Mouse (Mus musculus) neural tube, embryonic 13.5 days (tissue): ENCODE measurements around the gene Rab3a. TPM values are rescaled to one million over a fixed set of nuclear protein-coding genes. Genes with fewer than 3 reads are reported as not detected.

Source experiments
- ATAC-seq: fragments of 200-750 bp; cut with Nextera tagmentation; 2 replicates; pipeline ENCODE4 v1.8.0; 2017; ENCODE audit warnings: low read depth, mild to moderate bottlenecking, moderate TSS enrichment, moderate library complexity
- H3K27ac ChIP-seq: fragments of 300-500 bp; sonication (generic); replicated peaks from 2 replicates; pipeline ENCODE4 v1.5.1; 2015; ENCODE audit warnings: moderate library complexity, mild to moderate bottlenecking, inconsistent platforms
- H3K27me3 ChIP-seq: fragments of 300-500 bp; sonication (generic); 2 replicates; pipeline ENCODE4 v1.6.1; 2015; ENCODE audit warnings: mild to moderate bottlenecking, inconsistent platforms
- H3K36me3 ChIP-seq: fragments of 300-500 bp; sonication (generic); 2 replicates; pipeline ENCODE4 v1.6.1; 2015; ENCODE audit warnings: mild to moderate bottlenecking, inconsistent platforms
- H3K4me1 ChIP-seq: fragments of 300-500 bp; sonication (generic); replicated peaks from 2 replicates; pipeline ENCODE4 v1.6.1; 2015; ENCODE audit warnings: inconsistent platforms
- H3K4me2 ChIP-seq: fragments of 300-500 bp; sonication (generic); 2 replicates; pipeline ENCODE4 v1.6.1; 2015; ENCODE audit warnings: inconsistent platforms, mild to moderate bottlenecking, moderate library complexity
- H3K4me3 ChIP-seq: fragments of 300-500 bp; sonication (generic); 2 replicates; pipeline ENCODE4 v1.5.1; 2015; ENCODE audit warnings: mild to moderate bottlenecking, inconsistent platforms
- H3K9ac ChIP-seq: fragments of 300-500 bp; sonication (generic); 2 replicates; pipeline ENCODE4 v1.6.1; 2015; ENCODE audit warnings: moderate library complexity, mild to moderate bottlenecking, inconsistent platforms
- H3K9me3 ChIP-seq: fragments of 300-500 bp; sonication (generic); 2 replicates; pipeline ENCODE4 v1.6.1; 2016; ENCODE audit warnings: inconsistent platforms
- WGBS: fragments of 180-500 bp; shearing (Covaris S2); methylation state at CpG from one replicate; pipeline ENCODE4 v1.1.7; 2015; 5-methylcytosine and 5-hydroxymethylcytosine counted together
- polyA plus RNA-seq: library from polyadenylated mRNA; unstranded; fragments of >200 nt; fragmentation: Nextera tagmentation; extraction: Ambion mirVana; gene quantifications from 2 replicates; pipeline ENCODE4 v1.2.1, GENCODE M21; 2015

Gene Rab3a
- polyA plus RNA-seq, 1 experiment from 2014 or later = 417 TPM

DNA sequence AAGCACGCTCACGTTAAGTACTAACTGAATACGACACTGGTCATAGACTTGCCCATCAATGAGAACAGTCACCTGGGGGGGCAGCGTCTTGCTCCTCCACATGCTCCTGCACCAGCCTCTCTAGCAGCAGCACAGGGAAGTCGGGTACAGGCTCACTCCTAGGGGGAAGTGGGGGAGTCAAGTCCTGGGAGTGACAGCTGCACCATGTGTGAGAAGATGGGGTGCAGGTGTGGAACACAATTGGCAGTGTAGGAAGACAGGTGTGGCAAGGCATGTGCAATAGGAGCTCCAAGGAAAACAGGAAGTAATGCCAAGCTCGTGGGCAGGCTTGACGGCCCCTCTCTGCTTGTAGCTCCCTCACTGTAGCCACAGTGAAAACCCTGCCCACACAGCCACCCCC is 16.7 kb downstream of the Rab3a start:
- no peak for ATAC-seq
- H3K4me1 ChIP-seq = peaks cover 49% of the 10 kb centered on the region

DNA sequence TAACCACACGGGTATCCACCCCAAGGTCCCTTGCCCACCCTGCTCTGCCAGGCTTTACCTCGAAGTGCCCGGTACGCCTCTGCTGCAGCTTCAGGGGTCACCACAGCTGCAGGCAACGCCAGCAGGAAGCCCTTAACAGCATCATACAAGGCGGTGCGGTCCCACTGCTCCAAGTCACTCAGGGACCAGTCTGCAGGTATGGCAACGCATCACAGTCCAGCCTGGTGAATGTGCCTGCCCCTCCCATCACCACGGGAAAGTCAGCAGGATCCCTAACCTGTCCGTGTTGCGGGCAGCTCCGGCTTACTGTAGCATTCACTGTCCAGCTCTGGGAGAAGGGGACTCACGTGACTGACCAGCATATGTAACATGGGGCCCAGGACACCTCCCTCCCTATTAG is 17.6 kb downstream of the Rab3a start:
- WGBS = 95% methylated on average over 13 of the region's 13 CpGs
- H3K27me3 ChIP-seq = peaks cover 7% of the 10 kb centered on the region; the same call in 1 of the 2 replicates
- ATAC-seq = no peak
- H3K4me2 ChIP-seq = no peak overlapping the region
- H3K9ac ChIP-seq = 0 out of 2 replicates have a peak overlapping the region, but pooled peaks have one; percentile 31
- peaks cover 75% of the 10 kb centered on the region for H3K36me3 ChIP-seq
- H3K4me3 ChIP-seq = no peak overlapping the region
- H3K27ac ChIP-seq = no peak overlapping the region
- peaks cover 41% of the 10 kb centered on the region for H3K4me1 ChIP-seq
- H3K9me3 ChIP-seq = no peaks in the 10 kb centered on the region

More for the DNA sequence above, 16.7 kb downstream of the Rab3a start:
- Histone ChIP-seq H3K4me3 (no peak overlapping the region), H3K9ac (no peak overlapping the region), H3K9me3 (no peaks in the 10 kb centered on the region), H3K27me3 (peaks cover 16% of the 10 kb centered on the region; the same call in 1 of the 2 replicates), H3K36me3 (peaks cover 77% of the 10 kb centered on the region), H3K27ac (no peak overlapping the region), H3K4me2 (no peak overlapping the region)
- 90% methylated on average over 7 of the region's 7 CpGs for WGBS

DNA sequence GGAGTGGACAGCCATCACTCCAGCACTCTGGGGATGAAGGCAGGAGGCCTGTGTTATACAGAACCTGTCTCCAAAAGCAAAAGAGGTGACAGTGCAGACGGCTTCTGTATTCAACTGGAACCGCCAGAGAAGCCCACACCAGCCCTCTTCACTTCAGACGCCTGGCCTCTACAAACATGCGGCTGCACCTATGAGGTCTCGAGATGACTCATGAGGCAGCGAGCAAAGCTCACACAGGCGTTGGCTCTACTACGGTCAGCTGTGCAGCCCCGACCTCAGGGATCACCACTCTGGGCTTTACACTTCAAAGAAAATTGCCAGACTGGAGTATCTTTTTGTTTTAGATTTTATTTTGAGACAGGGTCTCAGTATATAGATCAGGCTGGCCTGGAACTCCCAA is 18.4 kb downstream of the Rab3a start:
- Histone ChIP-seq H3K4me3 (no peak overlapping the region), H3K27me3 (no peaks in the 10 kb centered on the region), H3K4me1 (peaks cover 46% of the 10 kb centered on the region), H3K36me3 (peaks cover 67% of the 10 kb centered on the region), H3K4me2 (no peak overlapping the region), H3K9me3 (no peaks in the 10 kb centered on the region), H3K27ac (peak overlapping the region; percentile 77), H3K9ac (peak overlapping the region; percentile 94; the same call in 1 of the 2 replicates)
- ATAC-seq = no peak
- 91% methylated on average over 9 of the region's 9 CpGs for WGBS

DNA sequence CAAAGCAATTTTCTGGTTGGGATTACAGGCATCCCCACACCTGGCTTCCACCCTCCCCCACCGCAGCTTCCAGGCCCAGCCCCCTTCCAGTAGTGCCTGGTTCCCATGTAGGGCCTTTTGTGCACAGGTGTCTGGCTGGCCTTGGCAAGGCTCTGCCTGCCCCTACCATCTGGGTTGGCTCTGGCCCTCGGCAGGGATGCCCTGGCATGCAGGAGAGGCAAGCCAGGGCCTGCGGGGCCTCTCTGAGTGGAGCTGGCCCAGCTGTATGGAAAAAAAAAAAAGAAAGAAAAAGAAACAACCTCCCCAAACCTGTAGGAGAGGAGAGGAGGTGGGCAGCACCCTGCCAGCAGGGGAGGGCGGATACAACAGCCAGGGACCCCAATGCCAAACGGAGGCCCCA is 18.9 kb downstream of the Rab3a start:
- H3K36me3 ChIP-seq = peaks cover 64% of the 10 kb centered on the region
- no peaks in the 10 kb centered on the region for H3K27me3 ChIP-seq
- no peak for ATAC-seq
- H3K4me3 ChIP-seq = no peak overlapping the region; the same call in 1 of the 2 replicates
- H3K9me3 ChIP-seq = no peaks in the 10 kb centered on the region
- peak overlapping the region; percentile 93 for H3K4me2 ChIP-seq
- 81% methylated on average over 5 of the region's 5 CpGs for WGBS
- peak overlapping the region; percentile 94 for H3K9ac ChIP-seq
- peaks cover 52% of the 10 kb centered on the region for H3K4me1 ChIP-seq
- H3K27ac ChIP-seq = peak overlapping the region; percentile 77

DNA sequence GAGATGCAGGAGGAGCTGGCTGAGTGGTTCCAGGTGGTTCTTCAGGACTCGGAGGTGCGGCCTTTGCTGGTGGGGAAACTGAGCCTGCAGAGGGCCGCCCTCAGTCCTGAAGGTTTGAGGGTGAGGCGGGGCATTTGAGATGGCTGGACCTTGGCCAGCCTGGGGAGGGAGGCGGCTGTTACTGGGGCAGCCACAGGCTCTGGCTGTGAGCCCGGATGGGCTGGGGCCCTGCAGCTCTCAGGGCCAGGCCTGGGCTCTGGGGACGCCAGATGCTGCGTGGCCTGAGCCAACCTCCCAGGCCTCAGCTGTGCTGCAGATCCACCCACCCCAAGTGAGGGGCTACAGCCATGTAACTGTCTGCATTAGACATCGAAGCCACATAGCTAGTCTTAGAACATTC is 19.4 kb downstream of the Rab3a start:
- peak overlapping the region; percentile 93 for H3K4me2 ChIP-seq
- peak overlapping the region; percentile 94 for H3K9ac ChIP-seq
- peaks cover 64% of the 10 kb centered on the region for H3K36me3 ChIP-seq
- no peaks in the 10 kb centered on the region for H3K27me3 ChIP-seq
- H3K27ac ChIP-seq = peak overlapping the region; percentile 77
- H3K9me3 ChIP-seq = no peaks in the 10 kb centered on the region
- ATAC-seq = no peak
- H3K4me1 ChIP-seq = peaks cover 55% of the 10 kb centered on the region
- WGBS = 56% methylated on average over 9 of the region's 9 CpGs
- H3K4me3 ChIP-seq = 0 out of 2 replicates have a peak overlapping the region, but pooled peaks have one; percentile 85

DNA sequence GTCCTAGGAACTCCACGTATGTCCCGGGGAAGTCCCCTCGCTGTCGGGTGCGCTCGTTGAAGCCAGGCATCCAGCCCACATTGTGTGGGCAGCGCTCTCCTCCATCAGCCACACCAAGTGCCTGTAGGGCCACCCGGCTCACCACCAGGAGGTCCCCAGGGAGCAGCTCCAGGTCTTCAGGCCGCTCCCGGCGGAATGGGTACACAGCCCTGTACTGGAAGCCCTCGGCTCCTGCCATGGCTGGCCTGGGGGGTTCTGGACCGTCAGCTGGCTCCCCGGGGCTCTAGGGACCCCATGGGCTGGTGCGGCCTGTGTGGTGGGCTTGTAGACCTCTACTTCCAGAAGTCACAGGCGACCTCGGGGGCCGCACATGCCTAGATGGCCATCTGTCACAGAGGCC is 20.3 kb downstream of the Rab3a start:
- H3K4me2 ChIP-seq = peak overlapping the region; percentile 93
- peak overlapping the region; percentile 77 for H3K27ac ChIP-seq
- H3K4me1 ChIP-seq = peaks cover 52% of the 10 kb centered on the region
- H3K4me3 ChIP-seq = peak overlapping the region; percentile 85
- peaks cover 66% of the 10 kb centered on the region for H3K36me3 ChIP-seq
- H3K9ac ChIP-seq = peak overlapping the region; percentile 94
- H3K27me3 ChIP-seq = no peaks in the 10 kb centered on the region
- ATAC-seq = no peak
- no peaks in the 10 kb centered on the region for H3K9me3 ChIP-seq
- WGBS = 91% methylated on average over 18 of the region's 18 CpGs

DNA sequence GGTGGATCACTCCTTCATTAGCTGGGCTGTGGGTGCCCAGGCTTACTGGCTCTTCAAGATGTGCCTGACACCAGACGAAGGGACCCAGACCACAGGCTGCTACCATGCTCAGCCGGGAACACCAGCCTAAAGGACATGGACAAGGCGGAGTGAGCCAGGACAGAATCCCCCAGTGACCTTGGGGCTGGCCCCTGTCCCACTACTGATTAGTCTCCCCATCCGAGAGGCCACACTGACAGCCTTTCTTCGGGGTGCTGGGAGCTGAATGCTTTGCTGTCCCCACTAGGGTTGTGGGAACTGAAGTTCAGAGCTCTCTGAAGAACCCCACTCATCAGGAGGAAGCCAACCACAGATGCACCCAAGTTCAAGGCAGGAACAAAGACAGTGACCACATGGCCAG is 20.7 kb downstream of the Rab3a start:
- Histone ChIP-seq H3K4me3 (peak overlapping the region; percentile 85), H3K36me3 (peaks cover 66% of the 10 kb centered on the region), H3K9ac (peak overlapping the region; percentile 94), H3K27me3 (no peaks in the 10 kb centered on the region), H3K4me1 (peaks cover 49% of the 10 kb centered on the region), H3K27ac (no peak overlapping the region), H3K4me2 (peak overlapping the region; percentile 93), H3K9me3 (no peaks in the 10 kb centered on the region)
- WGBS = 82% methylated on average over 5 of the region's 5 CpGs
- ATAC-seq = no peak

DNA sequence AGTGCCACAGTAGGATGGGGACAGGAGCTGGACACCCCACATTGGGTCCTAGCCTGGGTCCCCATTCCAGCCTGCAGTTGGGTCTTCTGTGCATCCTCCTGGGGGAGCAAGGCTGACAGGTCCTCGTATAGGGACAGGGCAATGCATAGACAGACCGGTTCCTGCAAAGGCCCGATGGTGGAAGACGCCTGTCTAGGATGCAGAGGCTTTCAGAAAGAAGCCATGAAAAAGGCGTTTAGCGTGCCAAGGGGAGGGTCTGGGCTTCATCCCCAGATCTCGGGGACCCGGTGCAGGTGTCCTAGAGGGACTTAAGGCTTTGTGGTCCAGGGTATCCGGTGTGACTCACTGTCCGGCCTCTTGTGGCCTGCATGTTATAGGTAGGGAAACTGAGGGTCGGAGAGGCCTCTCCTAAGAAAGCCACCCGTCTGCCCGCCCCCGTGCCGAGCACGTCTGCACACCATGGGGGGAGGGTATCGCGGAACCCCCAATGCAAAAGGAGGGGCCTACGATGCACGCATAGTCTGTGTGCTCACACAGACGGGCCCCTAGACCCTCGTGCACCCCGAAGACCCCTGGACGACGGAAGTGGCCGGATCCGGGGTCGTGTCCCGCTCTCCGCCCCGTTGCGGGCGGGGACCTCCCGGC is 21.5 kb downstream of the Rab3a start:
- WGBS = 2% methylated on average over 34 of the region's 34 CpGs
- Histone ChIP-seq H3K4me1 (peaks cover 49% of the 10 kb centered on the region), H3K9ac (peak overlapping the region; percentile 94), H3K36me3 (peaks cover 66% of the 10 kb centered on the region), H3K27me3 (no peaks in the 10 kb centered on the region), H3K4me2 (peak overlapping the region; percentile 93), H3K27ac (peak overlapping the region; percentile 97), H3K4me3 (peak overlapping the region; percentile 85), H3K9me3 (no peaks in the 10 kb centered on the region)
- ATAC-seq = no peak; the same call in 1 of the 2 replicates

DNA sequence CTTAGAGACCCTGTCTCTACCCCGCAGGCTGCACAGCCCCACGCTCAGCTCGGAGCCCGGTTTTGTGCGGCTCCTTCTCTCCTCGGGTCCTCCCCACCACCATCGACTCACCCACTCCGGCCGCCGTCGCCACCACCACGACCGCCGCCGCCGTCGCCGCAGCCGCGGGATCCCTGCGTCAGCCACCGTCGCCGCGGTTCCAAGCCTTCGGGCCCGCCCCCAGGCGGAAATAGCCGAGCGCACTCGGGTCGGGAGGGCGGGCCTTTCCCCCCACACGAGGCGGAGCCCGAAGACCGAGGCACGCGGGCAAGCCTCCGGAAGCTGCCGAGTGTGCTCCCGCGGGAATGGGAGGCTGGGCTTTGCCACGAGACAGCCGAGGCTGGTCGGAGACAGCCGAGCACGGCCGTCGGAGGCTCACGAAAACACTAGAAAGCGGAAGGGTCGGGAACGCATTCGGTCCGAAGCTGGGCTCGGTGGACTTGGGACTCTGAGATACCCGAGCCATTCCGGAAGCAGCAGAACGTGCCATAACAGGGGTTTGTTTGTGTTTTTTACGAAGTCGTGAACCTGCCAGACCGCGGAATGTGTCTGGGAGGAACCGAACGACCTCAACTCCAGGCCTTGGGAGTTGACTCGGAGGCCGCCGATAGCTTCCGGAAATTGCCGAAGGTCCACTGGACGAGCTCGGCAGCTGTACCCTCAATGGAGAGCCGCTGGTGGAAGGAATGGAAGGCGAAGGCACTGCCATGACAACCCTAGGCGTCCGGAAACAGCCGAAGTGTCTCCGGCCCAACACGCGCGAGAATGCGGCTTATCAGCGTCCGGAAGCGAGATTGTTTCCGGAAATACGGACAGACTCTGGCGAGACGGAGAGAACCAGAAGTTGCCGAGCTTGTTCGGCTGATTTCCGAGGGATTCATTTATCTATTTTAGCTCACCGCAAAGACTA is 22.3 kb downstream of the Rab3a start, which contains the start of gene Pik3r2:
TSS of gene Pik3r2 (minus strand) at position 218 of the 949 bp plus-strand sequence.
- Histone ChIP-seq H3K4me3 (peak within 1 kb of the TSS; percentile 85), H3K27me3 (no peaks in the 10 kb centered on the region), H3K9ac (peak within 1 kb of the TSS; percentile 94), H3K4me2 (peak within 1 kb of the TSS; percentile 93), H3K36me3 (peaks cover 66% of the 10 kb centered on the region), H3K27ac (peak within 1 kb of the TSS; percentile 97), H3K9me3 (no peaks in the 10 kb centered on the region), H3K4me1 (peaks cover 49% of the 10 kb centered on the region)
- under 1% methylated on average over 94 of the region's 94 CpGs for WGBS
- ATAC-seq = peak; percentile 93

DNA sequence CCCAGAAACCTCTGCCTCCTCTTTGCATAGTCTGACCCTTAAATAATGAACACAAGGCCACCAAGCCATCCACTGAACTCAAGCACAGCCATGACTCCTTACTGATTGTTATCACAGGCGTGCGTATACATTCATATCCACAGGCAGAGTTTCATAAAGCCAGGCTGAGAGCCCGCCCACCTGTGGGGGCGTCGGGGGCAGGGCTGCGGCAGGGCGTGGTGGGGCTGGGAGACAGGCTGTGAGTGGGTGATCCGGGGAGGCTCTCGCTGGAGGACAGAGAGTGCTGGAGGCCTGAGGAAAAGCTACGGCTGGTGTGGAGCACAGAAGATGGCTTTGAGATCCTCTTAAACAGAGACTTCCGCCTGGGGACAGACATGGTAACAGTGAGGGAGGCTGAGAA is 25.6 kb downstream of the Rab3a start:
- H3K4me3 ChIP-seq = no peak overlapping the region
- H3K9me3 ChIP-seq = no peaks in the 10 kb centered on the region
- no peak overlapping the region for H3K9ac ChIP-seq
- peaks cover 23% of the 10 kb centered on the region for H3K4me1 ChIP-seq
- no peak for ATAC-seq
- 83% methylated on average over 11 of the region's 11 CpGs for WGBS
- no peak overlapping the region for H3K4me2 ChIP-seq
- peaks cover 65% of the 10 kb centered on the region for H3K36me3 ChIP-seq
- H3K27me3 ChIP-seq = no peaks in the 10 kb centered on the region
- H3K27ac ChIP-seq = no peak overlapping the region

DNA sequence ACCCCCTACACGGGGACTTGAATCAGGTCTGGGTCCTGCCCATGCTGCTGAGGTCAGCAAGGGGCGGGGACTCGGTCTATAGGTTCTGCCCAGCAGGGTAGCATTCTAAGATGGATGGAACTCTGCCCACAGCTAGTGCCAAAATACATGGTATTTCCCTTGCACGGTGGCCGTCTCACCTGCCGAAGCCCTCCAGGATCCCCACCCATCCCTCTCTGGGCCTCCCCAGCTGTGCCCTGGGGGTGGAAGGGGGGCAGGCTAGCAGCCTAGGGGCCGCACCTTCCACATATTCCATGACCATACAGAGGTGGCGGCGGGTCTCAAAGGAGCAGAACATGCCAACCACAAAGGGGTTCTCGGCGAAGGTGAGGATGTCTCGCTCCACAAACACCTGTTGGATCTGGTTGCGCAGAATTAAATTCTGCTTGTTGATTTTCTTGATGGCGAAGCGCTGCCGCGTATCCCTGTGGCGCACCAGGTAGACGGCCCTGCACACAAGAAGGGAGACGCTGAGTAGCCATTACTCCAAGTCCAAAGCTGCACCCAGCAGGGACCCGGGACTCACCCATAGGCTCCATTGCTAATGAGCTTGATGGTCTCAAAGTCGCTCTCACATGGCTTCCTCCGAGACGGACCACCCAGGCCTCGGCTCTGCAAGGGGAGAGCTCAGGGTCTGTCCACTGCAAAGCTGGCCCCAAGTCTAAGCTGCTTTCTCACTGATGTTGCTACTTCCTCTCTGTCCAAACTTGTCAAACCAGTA is 32.0 kb downstream of the Rab3a start:
- no peak overlapping the region for H3K27ac ChIP-seq
- ATAC-seq = no peak
- H3K4me3 ChIP-seq = no peak overlapping the region
- 83% methylated on average over 25 of the region's 25 CpGs for WGBS
- no peak overlapping the region for H3K9ac ChIP-seq
- peaks cover 78% of the 10 kb centered on the region for H3K36me3 ChIP-seq
- peaks cover 13% of the 10 kb centered on the region for H3K4me1 ChIP-seq
- H3K4me2 ChIP-seq = no peak overlapping the region
- H3K27me3 ChIP-seq = peaks cover 9% of the 10 kb centered on the region; the same call in 1 of the 2 replicates
- H3K9me3 ChIP-seq = no peaks in the 10 kb centered on the region
